20 mouse cellular contexts compared by ENCODE assay signal in genomic region chr9:113413851-113414250, GRCm38 (mm10).
DNase-seq lines count a peak whose midpoint lies in the region; ATAC-seq and TF ChIP-seq lines count a peak whose summit lies in the region.
"Had no signal": no experiment of that assay in that cellular context is flagged by ENCODE, and none has a peak within 500 bp of the region (broad histone marks: within the 10 kb centered on the region; RNA-seq: fewer than 3 reads in every experiment).

No protein-coding gene starts in this region.

- no peak overlapping the region for H3K27ac ChIP-seq in kidney, embryonic 14.5 days (ENCODE audit: low read depth, low read length)
- no peak overlapping the region for H3K27ac ChIP-seq in lung, embryonic 14.5 days (ENCODE audit: low read depth)
- H3K27ac ChIP-seq in hindbrain, embryonic 10.5 days, result no peak overlapping the region
- H3K27ac ChIP-seq: embryonic facial prominence, embryonic 10.5 days; forebrain, embryonic 10.5 days; gastrocnemius, adult 2 months; heart, embryonic 13.5 days; hindbrain, embryonic 13.5 days had no signal

- peak; percentile 7 for DNase-seq in kidney, adult 9 months
- peak; percentile 56 for DNase-seq in lung, embryonic 14.5 days
- no peak for DNase-seq in lung, postnatal 10 days
- peak; percentile 9 for DNase-seq in retina, postnatal 1 day
- DNase-seq in retina, embryonic 14.5 days (ENCODE audit: low spot score), result no peak
- DNase-seq in hindbrain, embryonic 10.5 days (ENCODE audit: low spot score), result no peak
- DNase-seq: adrenal gland, adult 2 months; adrenal gland, postnatal 25 days; cerebellum, adult 2 months; cerebellum, postnatal 10 days; gastrocnemius, adult 2 months; gastrocnemius, postnatal 25 days; heart, postnatal 4 days had no signal

- WGBS in kidney, embryonic 14.5 days, result 54% methylated on average over 3 of the region's 3 CpGs
- 33% methylated on average over 3 of the region's 3 CpGs for WGBS in lung, embryonic 14.5 days
- WGBS in hindbrain, embryonic 10.5 days, result 88% methylated on average over 3 of the region's 3 CpGs

- no peak overlapping the region for H3K9ac ChIP-seq in kidney, embryonic 14.5 days (ENCODE audit: low read depth, low read length)
- H3K9ac ChIP-seq in lung, embryonic 14.5 days, result no peak overlapping the region
- H3K9ac ChIP-seq: heart, embryonic 13.5 days; hindbrain, embryonic 13.5 days had no signal

- no peak overlapping the region for H3K4me3 ChIP-seq in kidney, embryonic 14.5 days (ENCODE audit: low read length)
- no peak overlapping the region for H3K4me3 ChIP-seq in lung, embryonic 14.5 days (ENCODE audit: low read depth, low read length)
- no peak overlapping the region for H3K4me3 ChIP-seq in hindbrain, embryonic 10.5 days
- H3K4me3 ChIP-seq: embryonic facial prominence, embryonic 10.5 days; erythroblast, embryonic 14.5 days; forebrain, embryonic 10.5 days; gastrocnemius, adult 2 months; heart, embryonic 13.5 days; hindbrain, embryonic 13.5 days had no signal

- H3K27me3 ChIP-seq in kidney, embryonic 14.5 days (ENCODE audit: control insufficient read depth, insufficient read depth, low read length), result no peaks in the 10 kb centered on the region
- no peaks in the 10 kb centered on the region for H3K27me3 ChIP-seq in lung, embryonic 14.5 days (ENCODE audit: insufficient read depth, low read length)
- no peaks in the 10 kb centered on the region for H3K27me3 ChIP-seq in hindbrain, embryonic 10.5 days (ENCODE audit: insufficient read depth, poor library complexity, severe bottlenecking)
- H3K27me3 ChIP-seq: heart, embryonic 13.5 days; hindbrain, embryonic 13.5 days had no signal

- H3K36me3 ChIP-seq in kidney, embryonic 14.5 days (ENCODE audit: control insufficient read depth, insufficient read depth, low read length), result no peaks in the 10 kb centered on the region
- H3K36me3 ChIP-seq in lung, embryonic 14.5 days (ENCODE audit: insufficient read depth), result no peaks in the 10 kb centered on the region
- H3K36me3 ChIP-seq in hindbrain, embryonic 10.5 days, result no peaks in the 10 kb centered on the region
- H3K36me3 ChIP-seq: embryonic facial prominence, embryonic 10.5 days; forebrain, embryonic 10.5 days; heart, embryonic 13.5 days; hindbrain, embryonic 13.5 days had no signal

- TF ChIP-seq CTCF in lung, embryonic 14.5 days (IDR thresholded peaks at IDR 0.05; ENCODE audit: low read depth), result no peak

- H3K9me3 ChIP-seq in kidney, embryonic 14.5 days (ENCODE audit: control insufficient read depth, low read length), result no peaks in the 10 kb centered on the region
- H3K9me3 ChIP-seq in lung, embryonic 14.5 days (ENCODE audit: low read depth, low read length), result no peaks in the 10 kb centered on the region
- no peaks in the 10 kb centered on the region for H3K9me3 ChIP-seq in hindbrain, embryonic 10.5 days
- H3K9me3 ChIP-seq: embryonic facial prominence, embryonic 10.5 days; forebrain, embryonic 10.5 days; heart, embryonic 13.5 days; hindbrain, embryonic 13.5 days had no signal

- H3K4me2 ChIP-seq in kidney, embryonic 14.5 days (replicated peaks; ENCODE audit: low read depth, low read length), result no peak overlapping the region
- H3K4me2 ChIP-seq in lung, embryonic 14.5 days, result no peak overlapping the region
- H3K4me2 ChIP-seq: heart, embryonic 13.5 days; hindbrain, embryonic 13.5 days had no signal

- ATAC-seq in kidney, embryonic 14.5 days (ENCODE audit: low FRiP score, low TSS enrichment), result no peak
- ATAC-seq in lung, embryonic 14.5 days (ENCODE audit: insufficient read depth), result peak; percentile 57; the same call in 1 of the 2 replicates
- ATAC-seq: forebrain, embryonic 14.5 days had no signal

- no peaks in the 10 kb centered on the region for H3K4me1 ChIP-seq in kidney, embryonic 14.5 days (ENCODE audit: control insufficient read depth, insufficient read depth, low read length)
- H3K4me1 ChIP-seq in lung, embryonic 14.5 days (ENCODE audit: insufficient read depth), result peaks cover 13% of the 10 kb centered on the region; the same call in 1 of the 2 replicates
- peaks cover 16% of the 10 kb centered on the region for H3K4me1 ChIP-seq in hindbrain, embryonic 10.5 days (replicated peaks)

Comparison
In these comparisons a context has a peak if more than half of its experiments do, and no peak if none do; other contexts are left out.
1. DNase-seq: peak in kidney, adult 9 months (single experiment), lung, embryonic 14.5 days (single experiment) and retina, postnatal 1 day (single experiment); none in lung, postnatal 10 days (single experiment), retina, embryonic 14.5 days (single experiment) and hindbrain, embryonic 10.5 days (single experiment).